Mouse (Mus musculus) monocyte, adult 2 months (primary cell): Measurements from ENCODE around the gene Gpr37l1.
"Not testable (repeated sequence)": the region's sequence is repeated elsewhere in the genome, so short reads cannot be mapped to it uniquely, and the experiment has no call there.

Experiments used
- DNase-seq, 2 experiments: peaks; one replicate each; pipeline ENCODE4 v3.0.0; 2022; ENCODE audit warnings: low spot score in 2 of 2, low read depth in 1 of 2

The Gpr37l1 gene

DNA sequence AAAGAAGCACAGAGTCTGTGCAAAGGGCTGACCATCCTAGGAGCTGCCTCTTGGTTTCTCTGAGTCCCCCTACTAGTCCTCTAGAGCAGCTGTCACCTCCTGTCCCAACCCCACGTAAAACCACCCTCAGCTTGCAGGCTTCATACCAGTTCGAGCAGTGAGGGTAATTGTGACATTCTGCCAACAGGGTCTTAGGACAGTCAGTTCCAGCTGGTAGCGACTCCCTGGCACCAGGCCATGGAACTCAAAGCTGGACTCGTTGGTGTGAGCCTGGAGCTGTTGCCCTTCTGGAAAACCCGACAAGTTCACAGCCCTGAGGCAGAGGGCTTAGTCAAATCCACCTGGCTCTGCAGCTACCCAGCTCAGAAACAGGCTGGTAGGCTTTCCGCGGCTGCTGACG lies 41.5 kb downstream of the Gpr37l1 start:
- no peak for DNase-seq

DNA sequence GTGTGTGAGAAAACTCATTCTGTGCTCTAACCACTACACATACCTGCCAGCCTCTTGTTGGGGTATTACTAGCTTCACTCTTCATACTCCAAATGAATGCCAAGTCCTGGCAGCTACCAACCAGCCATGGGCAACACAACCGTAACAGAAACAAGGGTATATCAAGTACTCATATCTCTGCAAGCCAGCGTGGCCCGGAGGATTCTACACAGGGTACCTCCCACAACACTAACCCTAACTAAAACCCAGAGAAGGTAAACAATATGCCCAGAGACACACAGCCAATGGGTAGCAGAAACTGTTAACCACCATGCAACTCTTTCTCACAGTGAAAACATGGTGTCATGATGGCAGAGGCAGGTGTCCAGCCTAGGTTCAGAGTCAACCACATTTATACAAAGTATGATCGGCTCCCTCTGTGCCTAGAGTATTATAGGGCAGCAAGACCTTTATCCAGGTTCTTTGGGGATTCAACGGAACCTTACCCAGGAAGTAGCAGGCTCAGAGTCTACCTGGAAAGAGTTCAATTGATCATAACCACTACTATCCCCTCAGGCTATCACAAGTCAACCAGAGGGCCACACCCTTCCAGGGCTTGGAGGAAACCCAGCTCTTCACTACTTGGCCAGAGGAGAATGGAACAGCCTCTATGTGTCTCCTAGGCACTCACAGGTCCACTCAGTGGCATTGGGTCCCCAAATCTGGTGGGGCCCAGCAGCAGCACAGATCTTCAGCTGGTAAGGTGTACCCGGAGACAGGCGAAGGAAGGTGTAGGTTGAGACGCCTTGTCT lies 42.7 kb downstream of the Gpr37l1 start:
- DNase-seq: no peak

DNA sequence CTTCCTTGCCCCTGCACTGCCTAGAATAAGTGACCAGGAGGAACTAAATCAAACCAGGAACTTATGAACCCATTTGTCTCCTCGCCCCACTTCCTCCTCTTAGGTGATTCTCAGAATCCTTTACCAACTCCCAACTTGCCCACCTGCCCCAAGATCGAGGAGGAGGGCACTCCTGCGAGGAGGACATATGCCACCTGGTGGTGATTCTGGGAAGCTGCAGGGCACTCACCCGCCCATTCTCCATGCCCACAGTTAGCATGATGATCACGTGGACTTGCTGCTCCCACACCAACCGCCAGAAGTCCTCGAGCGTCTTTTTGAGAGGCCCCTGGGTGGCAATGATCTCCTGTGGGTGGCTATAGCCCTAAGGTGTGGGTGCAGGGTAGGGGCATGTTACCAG lies 54.8 kb downstream of the Gpr37l1 start:
- no peak for DNase-seq

DNA sequence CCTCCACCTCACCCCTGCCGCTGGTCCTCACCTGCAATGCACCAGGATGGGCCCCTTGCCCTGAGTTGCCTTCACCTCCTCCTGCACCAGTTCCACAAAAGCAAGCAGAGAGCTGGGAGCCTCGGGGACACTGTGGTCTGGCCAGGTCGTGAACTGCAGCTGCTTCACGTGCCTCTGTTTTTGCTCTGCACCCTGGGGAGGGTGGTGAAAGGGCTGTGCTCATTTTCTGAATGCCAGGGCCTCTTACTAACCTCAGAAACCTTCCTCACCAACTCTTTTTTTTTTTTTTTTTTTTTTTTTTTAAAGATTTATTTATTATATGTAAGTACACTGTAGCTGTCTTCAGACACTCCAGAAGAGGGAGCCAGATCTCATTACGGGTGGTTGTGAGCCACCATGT lies 56.2 kb downstream of the Gpr37l1 start:
- DNase-seq: not testable (repeated sequence)
